Mouse (Mus musculus): ENCODE data around the gene Lef1. TPM values are rescaled to one million over a fixed set of nuclear protein-coding genes. Genes with fewer than 3 reads are reported as not detected.

The Lef1 gene
- total RNA-seq, 2 experiments from 2014 or later: 10.8 to 12.9 TPM

- DNase-seq (ENCODE audit: low spot score in 2 of 2): no peak
These were observed 2.8 kb upstream of the Lef1 start for GRCm38 (mm10) chr3:131107301-131108093.

DNA sequence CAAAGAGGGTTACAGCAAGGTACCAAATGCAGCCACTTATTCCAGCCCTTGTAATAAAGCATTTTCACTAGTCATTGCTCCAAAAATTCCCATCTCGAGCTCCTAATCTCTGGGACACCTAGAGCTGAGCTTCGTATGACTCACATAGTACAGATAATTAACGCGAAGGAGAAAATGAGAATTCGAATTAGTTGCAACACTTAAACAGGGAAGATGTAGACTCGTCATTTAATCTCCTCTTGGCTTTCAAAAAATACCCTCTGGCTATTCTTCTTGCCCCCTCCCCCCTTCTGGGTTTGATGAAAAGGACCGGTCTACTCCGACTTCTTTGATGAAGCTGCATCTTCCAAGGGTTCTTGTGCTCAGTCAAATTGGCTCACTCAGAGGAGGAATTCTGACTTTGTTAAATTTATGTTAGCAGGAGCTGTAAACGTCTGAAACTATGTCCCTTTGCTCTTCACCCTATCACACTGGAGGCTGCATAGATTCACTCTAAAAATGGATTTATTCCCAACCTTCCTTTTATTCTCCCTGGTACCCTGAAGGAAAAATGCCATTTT, 2.1 kb upstream of the Lef1 start:
- DNase-seq (ENCODE audit: low spot score in 2 of 2): no peak

- DNase-seq (ENCODE audit: low spot score in 2 of 2): no peak
These were observed 1.1 kb upstream of the Lef1 start for GRCm38 (mm10) chr3:131109066-131109685.

GRCm38 (mm10) chr3:131109686-131110070, 593 bp upstream of the Lef1 start:
- no peak for DNase-seq (ENCODE audit: low spot score in 2 of 2)

DNA sequence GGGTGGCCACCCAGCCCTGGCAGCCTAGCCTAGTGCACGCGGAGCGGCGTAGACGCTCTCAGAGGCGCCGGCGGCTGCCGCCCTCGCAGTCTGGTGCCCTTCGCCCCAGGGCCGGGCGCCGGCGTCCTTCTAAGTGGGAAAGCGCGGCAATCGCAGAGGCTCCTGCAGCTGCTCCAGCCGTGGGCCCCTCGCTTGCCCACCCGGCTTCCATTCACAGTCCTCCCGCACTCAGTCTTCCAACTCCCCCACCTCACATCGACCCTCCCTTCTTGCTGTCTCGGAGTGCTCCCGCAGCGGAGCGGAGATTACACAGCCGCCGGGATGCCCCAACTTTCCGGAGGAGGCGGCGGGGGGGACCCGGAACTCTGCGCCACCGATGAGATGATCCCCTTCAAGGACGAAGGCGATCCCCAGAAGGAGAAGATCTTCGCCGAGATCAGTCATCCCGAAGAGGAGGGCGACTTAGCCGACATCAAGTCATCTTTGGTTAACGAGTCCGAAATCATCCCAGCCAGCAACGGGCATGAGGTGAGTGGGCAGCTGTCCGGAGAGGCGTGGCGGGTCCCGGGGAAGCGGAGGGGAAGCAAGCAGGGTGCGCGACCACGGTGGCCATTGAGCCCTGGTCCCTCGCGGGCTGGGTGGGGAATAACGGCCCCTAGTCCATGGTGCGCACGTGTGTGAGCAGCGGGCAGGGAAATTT, 1.0 kb downstream of the Lef1 start:
- peak in 1 of 2 experiments; percentile 21 for DNase-seq (ENCODE audit: low spot score in 2 of 2)

GRCm38 (mm10) chr3:131111851-131112572, 1.7 kb downstream of the Lef1 start:
- peak in 1 of 2 experiments; percentile 36 for DNase-seq (ENCODE audit: low spot score in 2 of 2)

GRCm38 (mm10) chr3:131112573-131112955, 2.3 kb downstream of the Lef1 start:
- no peak for DNase-seq (ENCODE audit: low spot score in 2 of 2)

GRCm38 (mm10) chr3:131113029-131113428, 2.8 kb downstream of the Lef1 start:
- DNase-seq (ENCODE audit: low spot score in 2 of 2): no peak

GRCm38 (mm10) chr3:131116116-131116515, 5.8 kb downstream of the Lef1 start:
- DNase-seq (ENCODE audit: low spot score in 2 of 2): no peak

DNA sequence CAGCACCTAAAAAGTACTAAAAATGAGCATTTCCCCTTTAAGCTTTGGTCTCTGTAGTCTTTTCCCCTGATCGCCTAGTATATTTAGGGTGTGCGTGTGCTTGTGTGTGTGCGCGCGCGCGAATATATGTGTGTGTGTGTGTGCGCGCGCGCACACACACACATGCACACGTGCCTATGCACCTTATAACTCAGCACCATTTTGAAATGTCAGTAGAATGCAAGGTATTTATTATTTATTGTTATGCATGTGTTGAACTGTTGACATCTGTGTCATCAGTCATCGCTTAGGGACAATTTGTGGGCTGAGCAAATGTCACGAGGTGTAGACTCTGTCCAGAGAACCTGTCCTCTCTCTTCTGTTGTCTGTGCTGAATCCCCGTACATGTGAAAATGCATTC, 7.1 kb downstream of the Lef1 start:
- DNase-seq (ENCODE audit: low spot score in 2 of 2): no peak

DNA sequence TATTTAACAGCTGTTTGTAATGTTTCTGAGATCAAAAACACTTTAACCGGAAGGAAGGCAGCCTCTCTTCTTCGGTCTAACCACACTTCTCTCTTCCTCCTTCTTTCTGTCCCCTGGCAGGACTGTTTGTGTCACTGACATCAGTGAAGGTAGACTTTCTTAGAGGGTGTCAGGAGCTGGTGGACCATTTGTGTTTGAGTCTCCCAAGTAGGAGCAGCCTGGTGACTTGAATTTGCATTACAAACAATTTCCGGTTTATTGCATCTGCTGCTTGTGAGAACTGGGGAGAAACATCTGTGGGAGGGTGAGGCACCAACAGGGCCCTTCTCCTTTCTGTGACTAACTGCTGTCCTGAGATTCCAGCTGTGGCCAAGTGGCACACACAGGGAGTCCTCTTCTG, 7.6 kb downstream of the Lef1 start:
- no peak for DNase-seq (ENCODE audit: low spot score in 2 of 2)

GRCm38 (mm10) chr3:131119435-131119834, 9.2 kb downstream of the Lef1 start:
- DNase-seq (ENCODE audit: low spot score in 2 of 2): no peak

- no peak for DNase-seq (ENCODE audit: low spot score in 2 of 2)
These were observed 13.2 kb downstream of the Lef1 start for GRCm38 (mm10) chr3:131123501-131123900.

- DNase-seq (ENCODE audit: low spot score in 2 of 2): no peak
These were observed 15.6 kb downstream of the Lef1 start for GRCm38 (mm10) chr3:131125873-131126272.

GRCm38 (mm10) chr3:131126438-131126837, 16.2 kb downstream of the Lef1 start:
- no peak for DNase-seq (ENCODE audit: low spot score in 2 of 2)

DNA sequence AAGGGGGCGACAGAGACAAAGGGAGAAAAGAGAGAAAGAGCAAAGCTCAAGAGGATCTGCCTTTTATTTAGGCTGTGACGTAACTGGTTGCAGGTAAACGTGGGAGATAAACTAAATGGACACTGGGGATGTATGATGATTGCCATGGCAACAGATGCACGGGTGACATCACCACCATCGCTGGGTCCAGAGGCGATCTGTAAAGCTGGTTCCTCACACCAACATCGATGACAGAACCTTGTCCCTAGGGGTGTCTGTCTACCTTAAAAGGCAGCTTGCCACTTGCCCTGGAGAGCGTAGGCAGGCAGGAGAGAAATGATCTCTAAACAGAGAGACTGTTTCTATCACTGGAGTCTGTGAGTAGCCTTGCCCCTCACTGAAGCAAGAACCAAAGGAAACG, 23.7 kb downstream of the Lef1 start:
- DNase-seq (ENCODE audit: low spot score in 2 of 2): no peak

GRCm38 (mm10) chr3:131135434-131135833, 25.2 kb downstream of the Lef1 start:
- DNase-seq (ENCODE audit: low spot score in 2 of 2): no peak

DNA sequence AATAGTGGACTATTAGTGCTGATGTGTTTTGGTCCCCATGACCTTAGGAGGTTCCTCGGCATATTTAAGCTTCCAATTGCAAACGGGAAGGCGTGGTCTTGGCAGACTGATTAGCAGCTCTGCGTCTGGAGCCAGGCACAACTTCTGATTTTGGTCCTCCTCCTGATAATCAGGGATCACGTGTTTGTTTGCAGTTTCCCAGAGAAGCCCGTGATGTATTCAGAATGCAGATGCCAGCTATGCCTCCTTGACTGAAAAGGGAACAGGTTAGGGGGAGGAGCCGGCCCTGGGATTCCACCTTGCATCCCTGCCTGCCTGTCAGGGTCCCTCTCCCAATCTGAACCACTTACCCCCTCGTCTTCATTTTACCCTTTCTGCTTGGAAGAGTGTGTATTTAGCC, 26.2 kb downstream of the Lef1 start:
- DNase-seq (ENCODE audit: low spot score in 2 of 2): no peak

GRCm38 (mm10) chr3:131137119-131137781, 27.0 kb downstream of the Lef1 start:
- no peak for DNase-seq (ENCODE audit: low spot score in 2 of 2)

- no peak for DNase-seq (ENCODE audit: low spot score in 2 of 2)
These were observed 28.0 kb downstream of the Lef1 start for GRCm38 (mm10) chr3:131138224-131138623.

- DNase-seq (ENCODE audit: low spot score in 2 of 2): no peak
These were observed 28.5 kb downstream of the Lef1 start for GRCm38 (mm10) chr3:131138797-131139196.

Measured in adrenal gland, postnatal 4 days (tissue).